Mouse (Mus musculus) neural tube, embryonic 12.5 days (tissue): ENCODE data around the gene Ehhadh. TPM values are rescaled to one million over a fixed set of nuclear protein-coding genes. Genes with fewer than 3 reads are reported as not detected.
"Not testable (repeated sequence)": the region's sequence is repeated elsewhere in the genome, so short reads cannot be mapped to it uniquely, and the experiment has no call there.

Source experiments
- ATAC-seq: fragments of 200-750 bp; cut with Nextera tagmentation; 2 replicates; pipeline ENCODE4 v1.8.0; 2017; ENCODE audit warnings: low read depth, mild to moderate bottlenecking, moderate TSS enrichment, moderate library complexity; ENCODE audit not compliant: low FRiP score
- H3K27ac ChIP-seq: fragments of 300-500 bp; sonication (generic); 2 replicates; pipeline ENCODE4 v1.5.1; 2016
- H3K27me3 ChIP-seq: fragments of 300-500 bp; sonication (generic); replicated peaks from 2 replicates; pipeline ENCODE4 v1.6.1; 2016; ENCODE audit warnings: mild to moderate bottlenecking
- H3K36me3 ChIP-seq: fragments of 300-500 bp; sonication (generic); 2 replicates; pipeline ENCODE4 v1.6.1; 2016; ENCODE audit warnings: mild to moderate bottlenecking
- H3K4me1 ChIP-seq: fragments of 300-500 bp; sonication (generic); 2 replicates; pipeline ENCODE4 v1.6.1; 2016
- H3K4me2 ChIP-seq: fragments of 300-500 bp; sonication (generic); replicated peaks from 2 replicates; pipeline ENCODE4 v1.6.1; 2016; ENCODE audit warnings: mild to moderate bottlenecking
- H3K4me3 ChIP-seq: fragments of 300-500 bp; sonication (generic); 2 replicates; pipeline ENCODE4 v1.5.1; 2016
- H3K9ac ChIP-seq: fragments of 300-500 bp; sonication (generic); 2 replicates; pipeline ENCODE4 v1.6.1; 2016; ENCODE audit warnings: mild to moderate bottlenecking
- H3K9me3 ChIP-seq: fragments of 300-500 bp; sonication (generic); 2 replicates; pipeline ENCODE4 v1.6.1; 2016; ENCODE audit warnings: mild to moderate bottlenecking
- WGBS: fragments of 180-500 bp; shearing (Covaris S2); methylation state at CpG from one replicate; pipeline ENCODE4 v1.1.7; 2016; 5-methylcytosine and 5-hydroxymethylcytosine counted together
- polyA plus RNA-seq: library from polyadenylated mRNA; unstranded; fragments of >200 nt; fragmentation: Nextera tagmentation; extraction: Ambion mirVana; gene quantifications from 2 replicates; pipeline ENCODE4 v1.2.1, GENCODE M21; 2016

Ehhadh gene
- polyA plus RNA-seq, 1 experiment from 2014 or later = 1.9 TPM

- Histone ChIP-seq H3K36me3 (no peaks in the 10 kb centered on the region), H3K27me3 (no peaks in the 10 kb centered on the region), H3K4me3 (no peak overlapping the region), H3K9me3 (no peaks in the 10 kb centered on the region), H3K27ac (no peak overlapping the region), H3K9ac (no peak overlapping the region), H3K4me1 (peaks cover 10% of the 10 kb centered on the region; the same call in 1 of the 2 replicates), H3K4me2 (no peak overlapping the region)
- no peak for ATAC-seq
- 63% methylated on average over 8 of the region's 8 CpGs for WGBS
Measured at GRCm38 (mm10) chr16:21818629-21819028, 31.0 kb upstream of the Ehhadh start.

GRCm38 (mm10) chr16:21818132-21818531, 30.5 kb upstream of the Ehhadh start:
- H3K9ac ChIP-seq = no peak overlapping the region
- 39% methylated on average over 9 of the region's 9 CpGs for WGBS
- ATAC-seq = no peak

DNA sequence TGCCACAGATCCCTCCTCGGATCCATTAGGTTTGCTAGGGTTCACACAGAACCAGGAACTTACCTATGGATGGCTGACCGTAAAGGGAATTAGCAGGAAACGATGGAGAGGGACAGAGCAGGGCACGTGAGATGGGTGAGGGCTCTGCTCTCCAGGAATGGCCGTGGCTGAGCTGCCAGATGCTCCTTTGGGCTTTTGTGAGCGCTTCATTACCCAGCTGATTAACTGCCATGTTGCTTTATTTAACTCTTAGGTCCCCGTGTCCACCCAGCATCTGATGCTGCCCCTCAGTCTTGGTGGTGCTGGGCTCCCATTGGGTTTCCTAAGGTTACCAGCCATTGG, 28.0 kb upstream of the Ehhadh start:
- H3K4me2 ChIP-seq = peak overlapping the region; percentile 39
- H3K9ac ChIP-seq = no peak overlapping the region
- peak; percentile 86 for ATAC-seq
- H3K27ac ChIP-seq = no peak overlapping the region
- no peak overlapping the region for H3K4me3 ChIP-seq
- H3K4me1 ChIP-seq = peaks cover 10% of the 10 kb centered on the region; the same call in 1 of the 2 replicates
- no peaks in the 10 kb centered on the region; the same call in 1 of the 2 replicates for H3K36me3 ChIP-seq
- no peaks in the 10 kb centered on the region for H3K9me3 ChIP-seq
- no peaks in the 10 kb centered on the region for H3K27me3 ChIP-seq
- 24% methylated on average over 7 of the region's 7 CpGs for WGBS

More at GRCm38 (mm10) chr16:21818132-21818531, 30.5 kb upstream of the Ehhadh start:
- H3K9me3 ChIP-seq = no peaks in the 10 kb centered on the region
- H3K4me1 ChIP-seq = peaks cover 10% of the 10 kb centered on the region; the same call in 1 of the 2 replicates
- H3K36me3 ChIP-seq = no peaks in the 10 kb centered on the region
- H3K27ac ChIP-seq = no peak overlapping the region
- H3K27me3 ChIP-seq = no peaks in the 10 kb centered on the region
- H3K4me2 ChIP-seq = no peak overlapping the region
- no peak overlapping the region for H3K4me3 ChIP-seq

DNA sequence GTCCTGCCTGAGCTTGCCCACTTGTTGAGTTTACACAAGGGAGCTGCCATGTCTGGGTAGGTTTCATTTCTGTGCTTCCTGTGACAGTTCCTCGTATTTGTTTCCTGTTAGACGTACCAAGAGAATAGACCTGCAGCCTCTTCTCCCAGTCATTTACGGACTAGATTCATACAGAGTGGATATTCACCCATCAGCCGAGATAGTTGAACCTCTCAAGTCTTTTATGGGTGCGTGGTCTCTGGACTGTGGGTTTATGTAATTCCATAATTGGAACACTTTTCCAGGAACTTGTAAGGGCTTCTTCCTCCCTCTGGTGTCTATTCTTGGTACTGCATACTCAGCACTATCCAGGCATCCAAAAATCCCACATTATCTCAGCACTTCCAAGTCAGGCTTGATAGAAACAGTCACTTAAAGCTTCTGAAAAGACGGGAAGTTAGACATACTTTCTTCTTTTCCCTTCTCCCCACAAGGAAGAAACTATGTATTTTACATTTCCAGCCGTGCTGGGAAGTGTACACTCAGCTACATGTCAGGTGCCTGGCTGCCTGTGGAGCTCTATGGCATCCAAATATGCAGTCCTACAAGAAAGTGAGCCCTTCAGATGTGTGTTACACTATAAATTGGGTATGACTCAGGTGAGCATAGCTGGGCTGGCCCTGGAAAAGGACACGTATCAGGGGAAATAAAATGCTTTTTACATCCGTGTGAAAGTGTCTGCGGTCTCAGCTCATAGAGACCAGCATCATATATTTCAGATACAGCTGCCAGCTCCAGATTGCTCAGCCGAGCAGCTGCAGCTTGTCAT, 27.5 kb upstream of the Ehhadh start:
- H3K9ac ChIP-seq = no peak overlapping the region
- peaks cover 10% of the 10 kb centered on the region; the same call in 1 of the 2 replicates for H3K4me1 ChIP-seq
- H3K27ac ChIP-seq = no peak overlapping the region
- peak; percentile 61 for ATAC-seq
- no peak overlapping the region for H3K4me3 ChIP-seq
- H3K4me2 ChIP-seq = peak overlapping the region; percentile 39
- peaks cover 3% of the 10 kb centered on the region; the same call in 1 of the 2 replicates for H3K36me3 ChIP-seq
- no peaks in the 10 kb centered on the region for H3K27me3 ChIP-seq
- no peaks in the 10 kb centered on the region for H3K9me3 ChIP-seq
- 62% methylated on average over 11 of the region's 11 CpGs for WGBS

DNA sequence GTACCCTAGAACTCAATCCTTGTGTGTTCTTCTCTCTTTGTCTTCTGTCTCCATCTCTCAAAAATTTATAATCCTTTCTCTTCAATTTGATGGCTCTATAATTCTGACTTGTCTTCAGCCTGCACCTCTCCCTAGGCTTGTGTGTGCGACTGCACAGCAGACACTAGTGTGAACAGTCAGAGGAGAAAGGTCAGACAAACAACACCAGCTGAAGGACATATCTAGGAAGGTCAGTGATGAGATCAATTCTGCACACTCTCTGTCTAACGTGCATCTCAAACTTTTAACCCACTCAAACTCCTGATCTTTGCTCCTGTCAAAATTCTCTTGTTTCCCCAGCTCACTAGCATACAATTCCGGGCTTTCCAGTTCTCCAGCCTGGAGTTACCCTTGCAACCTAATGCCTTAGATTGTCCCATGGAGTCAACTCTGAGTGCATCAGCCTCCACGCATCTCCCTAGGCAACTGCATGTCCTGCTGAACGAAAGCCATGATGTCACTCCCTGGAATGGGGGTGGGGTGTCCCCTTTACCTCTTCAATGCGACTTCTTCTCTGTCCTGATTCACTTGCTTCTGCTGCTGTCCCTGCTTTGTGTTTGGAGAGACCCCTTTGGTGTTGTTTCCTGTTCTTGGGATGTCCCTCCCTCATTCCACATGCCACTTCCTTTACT, 25.7 kb upstream of the Ehhadh start:
- H3K4me2 ChIP-seq = no peak overlapping the region
- no peak overlapping the region for H3K27ac ChIP-seq
- peaks cover 10% of the 10 kb centered on the region; the same call in 1 of the 2 replicates for H3K4me1 ChIP-seq
- H3K4me3 ChIP-seq = no peak overlapping the region
- no peak overlapping the region for H3K9ac ChIP-seq
- WGBS = 72% methylated on average over 6 of the region's 6 CpGs
- peaks cover 16% of the 10 kb centered on the region; the same call in 1 of the 2 replicates for H3K36me3 ChIP-seq
- ATAC-seq = no peak
- H3K9me3 ChIP-seq = no peaks in the 10 kb centered on the region
- H3K27me3 ChIP-seq = no peaks in the 10 kb centered on the region

- H3K4me3 ChIP-seq, H3K9ac ChIP-seq, H3K4me2 ChIP-seq, H3K4me1 ChIP-seq, H3K27ac ChIP-seq, H3K9me3 ChIP-seq, ATAC-seq, H3K27me3 ChIP-seq: not testable (repeated sequence)
- peaks cover 20% of the 10 kb centered on the region; the same call in 1 of the 2 replicates for H3K36me3 ChIP-seq
- WGBS = 92% methylated on average over 7 of the region's 7 CpGs
Measured at GRCm38 (mm10) chr16:21807786-21808185, 20.2 kb upstream of the Ehhadh start.

- H3K27ac ChIP-seq = no peak overlapping the region
- H3K4me2 ChIP-seq = no peak overlapping the region
- no peak for ATAC-seq
- H3K4me3 ChIP-seq = no peak overlapping the region
- 83% methylated on average over 1 of the region's 1 CpGs for WGBS
- no peak overlapping the region for H3K9ac ChIP-seq
- peaks cover 21% of the 10 kb centered on the region; the same call in 1 of the 2 replicates for H3K36me3 ChIP-seq
- H3K27me3 ChIP-seq = no peaks in the 10 kb centered on the region
- H3K4me1 ChIP-seq = no peaks in the 10 kb centered on the region
- H3K9me3 ChIP-seq = no peaks in the 10 kb centered on the region
Measured at GRCm38 (mm10) chr16:21806892-21807291, 19.3 kb upstream of the Ehhadh start.

DNA sequence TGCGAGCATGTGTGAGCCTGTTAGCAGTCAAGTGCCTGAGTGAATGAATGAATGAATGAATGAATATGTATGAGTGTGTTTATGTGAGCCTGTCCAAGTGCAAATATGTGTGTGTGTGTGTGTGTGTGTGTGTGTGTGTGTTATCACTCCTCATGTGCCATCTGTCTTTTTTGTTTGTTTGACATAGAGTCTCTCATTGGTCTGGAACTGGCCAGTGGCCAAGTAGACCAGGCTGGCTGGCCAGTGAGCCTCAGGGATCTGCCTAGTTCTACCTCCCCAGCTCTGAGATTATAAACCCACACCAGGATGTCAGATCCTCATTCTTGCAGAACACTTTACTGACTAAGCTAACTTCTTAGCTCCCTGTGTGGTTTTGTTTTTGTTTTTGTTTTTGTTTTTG, 16.7 kb upstream of the Ehhadh start:
- H3K27me3 ChIP-seq = no peaks in the 10 kb centered on the region
- 100% methylated on average over 1 of the region's 1 CpGs for WGBS
- H3K4me3 ChIP-seq = no peak overlapping the region
- no peak overlapping the region for H3K9ac ChIP-seq
- no peak overlapping the region for H3K4me2 ChIP-seq
- no peaks in the 10 kb centered on the region for H3K4me1 ChIP-seq
- no peak for ATAC-seq
- no peaks in the 10 kb centered on the region for H3K9me3 ChIP-seq
- H3K27ac ChIP-seq = no peak overlapping the region
- peaks cover 29% of the 10 kb centered on the region for H3K36me3 ChIP-seq

DNA sequence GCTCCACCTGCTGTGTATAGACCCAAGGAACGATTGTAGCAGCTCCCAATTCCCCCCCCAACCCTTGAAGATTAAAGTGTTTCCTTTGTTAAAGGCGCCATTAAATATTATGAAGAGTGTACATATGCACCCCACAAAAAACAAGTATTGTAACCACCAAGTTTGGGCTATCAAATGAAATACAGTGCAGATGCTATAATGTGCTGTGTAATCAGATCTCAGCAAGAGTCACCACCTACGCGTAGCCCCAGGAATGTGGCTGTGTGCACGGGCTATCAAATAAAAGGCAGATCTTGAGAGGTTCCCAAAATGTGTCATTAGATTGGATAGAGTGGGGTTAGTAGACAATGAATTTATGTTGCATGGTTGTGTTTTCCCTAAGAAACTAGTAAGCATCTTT, 7.5 kb upstream of the Ehhadh start:
- no peak overlapping the region for H3K27ac ChIP-seq
- peak overlapping the region; percentile 66 for H3K4me2 ChIP-seq
- H3K4me3 ChIP-seq = peak overlapping the region; percentile 67
- H3K9me3 ChIP-seq = no peaks in the 10 kb centered on the region
- no peak for ATAC-seq
- 20% methylated on average over 5 of the region's 5 CpGs for WGBS
- H3K27me3 ChIP-seq = no peaks in the 10 kb centered on the region
- H3K4me1 ChIP-seq = peaks cover 13% of the 10 kb centered on the region
- H3K9ac ChIP-seq = peak overlapping the region; percentile 60
- H3K36me3 ChIP-seq = peaks cover 7% of the 10 kb centered on the region; the same call in 1 of the 2 replicates

- WGBS = 1% methylated on average over 14 of the region's 14 CpGs
- H3K27me3 ChIP-seq = no peaks in the 10 kb centered on the region
- peaks cover 13% of the 10 kb centered on the region for H3K4me1 ChIP-seq
- H3K9me3 ChIP-seq = no peaks in the 10 kb centered on the region
- H3K9ac ChIP-seq = peak overlapping the region; percentile 60
- ATAC-seq = no peak
- H3K4me3 ChIP-seq = peak overlapping the region; percentile 67
- peaks cover 6% of the 10 kb centered on the region; the same call in 1 of the 2 replicates for H3K36me3 ChIP-seq
- H3K27ac ChIP-seq = peak overlapping the region; percentile 44; the same call in 1 of the 2 replicates
- H3K4me2 ChIP-seq = peak overlapping the region; percentile 66
Measured at GRCm38 (mm10) chr16:21794697-21795045, 7.1 kb upstream of the Ehhadh start.

DNA sequence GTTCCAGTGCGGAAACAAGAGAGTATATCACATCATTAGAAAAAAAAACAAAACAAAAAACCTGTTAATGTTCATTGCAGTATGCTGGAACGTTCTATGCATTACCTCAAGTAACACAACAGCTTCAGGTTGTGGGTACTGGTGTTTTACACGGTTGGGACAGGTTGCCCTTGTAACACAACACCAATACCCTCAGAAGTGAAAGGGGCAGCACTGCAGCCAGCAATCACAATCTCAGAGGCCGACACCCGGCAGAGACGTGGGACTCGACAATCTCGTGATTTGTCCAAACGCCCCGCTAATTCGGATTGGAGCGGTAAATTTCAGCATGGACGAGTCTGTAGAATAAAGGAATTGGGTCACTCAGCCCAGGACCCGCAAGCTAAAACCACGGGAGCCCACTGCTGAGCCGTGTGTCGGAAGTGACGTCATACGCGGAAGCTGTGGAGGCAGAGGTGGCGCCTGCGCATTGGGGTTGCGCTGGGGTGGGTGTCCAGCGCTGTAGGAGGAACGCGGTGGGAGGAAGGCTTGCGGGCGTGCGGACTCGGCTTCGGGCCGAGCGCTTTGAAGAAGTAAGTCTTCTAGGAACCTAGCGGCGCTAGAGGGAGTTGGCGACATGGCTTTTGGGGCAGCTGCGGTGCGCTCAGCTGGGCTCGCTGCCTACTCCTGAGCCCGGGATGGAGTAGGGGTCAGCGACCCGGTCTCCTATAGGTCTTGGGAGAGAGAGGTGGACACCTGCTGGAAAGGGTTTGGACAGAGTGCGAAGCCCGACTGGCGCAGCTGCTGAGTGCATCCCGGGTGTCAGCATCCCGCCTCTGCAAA, 6.5 kb upstream of the Ehhadh start, which contains the start of gene Map3k13:
Map3k13 (plus strand) TSS at position 472 of the 822 bp plus-strand sequence.
- H3K27ac ChIP-seq = peak within 1 kb of the TSS; percentile 44; the same call in 1 of the 2 replicates
- 2% methylated on average over 47 of the region's 47 CpGs for WGBS
- no peaks in the 10 kb centered on the region for H3K27me3 ChIP-seq
- 0 out of 2 replicates have a peak, but pooled peaks cover under 1% of the 10 kb centered on the region for H3K36me3 ChIP-seq
- peak within 1 kb of the TSS; percentile 67 for H3K4me3 ChIP-seq
- H3K4me2 ChIP-seq = peak within 1 kb of the TSS; percentile 66
- H3K9ac ChIP-seq = peak within 1 kb of the TSS; percentile 60
- H3K4me1 ChIP-seq = peaks cover 13% of the 10 kb centered on the region
- ATAC-seq = peak; percentile 99
- H3K9me3 ChIP-seq = no peaks in the 10 kb centered on the region
